Mouse (Mus musculus) neural tube, embryonic 14.5 days (tissue): Measurements from ENCODE around the gene Psmd14. TPM values are rescaled to one million over a fixed set of nuclear protein-coding genes. Genes with fewer than 3 reads are reported as not detected.

Experiments used
- ATAC-seq: fragments of 200-750 bp; cut with Nextera tagmentation; 2 replicates; pipeline ENCODE4 v1.8.0; 2017; ENCODE audit warnings: low read depth, mild to moderate bottlenecking, moderate TSS enrichment, moderate library complexity
- H3K27ac ChIP-seq: fragments of 300-500 bp; sonication (generic); 2 replicates; pipeline ENCODE4 v1.5.1; 2014; ENCODE audit warnings: low read depth, mild to moderate bottlenecking, control low read depth, low read length, moderate library complexity, mixed read lengths
- H3K27me3 ChIP-seq: fragments of 300-500 bp; sonication (generic); 2 replicates; pipeline ENCODE4 v1.6.1; 2014; ENCODE audit warnings: low read length; ENCODE audit not compliant: control insufficient read depth, insufficient read depth
- H3K36me3 ChIP-seq: fragments of 300-500 bp; sonication (generic); 2 replicates; pipeline ENCODE4 v1.6.1; 2014; ENCODE audit warnings: low read length, mixed read lengths; ENCODE audit not compliant: control insufficient read depth, insufficient read depth
- H3K4me1 ChIP-seq: fragments of 300-500 bp; sonication (generic); 2 replicates; pipeline ENCODE4 v1.6.1; 2014; ENCODE audit warnings: low read length; ENCODE audit not compliant: control insufficient read depth, insufficient read depth
- H3K4me2 ChIP-seq: fragments of 300-500 bp; sonication (generic); 2 replicates; pipeline ENCODE4 v1.6.1; 2014; ENCODE audit warnings: mild to moderate bottlenecking, low read depth, low read length, control low read depth
- H3K4me3 ChIP-seq: fragments of 300-500 bp; sonication (generic); 2 replicates; pipeline ENCODE4 v1.5.1; 2014; ENCODE audit warnings: low read depth, low read length, control low read depth, mixed read lengths
- H3K9ac ChIP-seq: fragments of 300-500 bp; sonication (generic); replicated peaks from 2 replicates; pipeline ENCODE4 v1.6.1; 2014; ENCODE audit warnings: low read depth, mild to moderate bottlenecking, control low read depth, low read length, mixed read lengths
- H3K9me3 ChIP-seq: fragments of 300-500 bp; sonication (generic); 2 replicates; pipeline ENCODE4 v1.6.1; 2016; ENCODE audit warnings: low read length; ENCODE audit not compliant: control insufficient read depth
- WGBS: fragments of 180-500 bp; shearing (Covaris S2); extraction: QIAGEN DNeasy Blood & Tissue Kit; methylation state at CpG from one replicate; pipeline ENCODE4 v1.1.7; 2014; 5-methylcytosine and 5-hydroxymethylcytosine counted together
- microRNA-seq: library from miRNA; unstranded; fragments of <30 nt; microRNA quantifications from one replicate; pipeline ENCODE4, GENCODE M21; 2016
- polyA plus RNA-seq: library from polyadenylated mRNA; unstranded; fragments of >200 nt; fragmentation: Nextera tagmentation; extraction: Ambion mirVana; gene quantifications from 2 replicates; pipeline ENCODE4 v1.2.1, GENCODE M21; 2014

The Psmd14 gene
- polyA plus RNA-seq, 1 experiment from 2014 or later, result 222 TPM

DNA sequence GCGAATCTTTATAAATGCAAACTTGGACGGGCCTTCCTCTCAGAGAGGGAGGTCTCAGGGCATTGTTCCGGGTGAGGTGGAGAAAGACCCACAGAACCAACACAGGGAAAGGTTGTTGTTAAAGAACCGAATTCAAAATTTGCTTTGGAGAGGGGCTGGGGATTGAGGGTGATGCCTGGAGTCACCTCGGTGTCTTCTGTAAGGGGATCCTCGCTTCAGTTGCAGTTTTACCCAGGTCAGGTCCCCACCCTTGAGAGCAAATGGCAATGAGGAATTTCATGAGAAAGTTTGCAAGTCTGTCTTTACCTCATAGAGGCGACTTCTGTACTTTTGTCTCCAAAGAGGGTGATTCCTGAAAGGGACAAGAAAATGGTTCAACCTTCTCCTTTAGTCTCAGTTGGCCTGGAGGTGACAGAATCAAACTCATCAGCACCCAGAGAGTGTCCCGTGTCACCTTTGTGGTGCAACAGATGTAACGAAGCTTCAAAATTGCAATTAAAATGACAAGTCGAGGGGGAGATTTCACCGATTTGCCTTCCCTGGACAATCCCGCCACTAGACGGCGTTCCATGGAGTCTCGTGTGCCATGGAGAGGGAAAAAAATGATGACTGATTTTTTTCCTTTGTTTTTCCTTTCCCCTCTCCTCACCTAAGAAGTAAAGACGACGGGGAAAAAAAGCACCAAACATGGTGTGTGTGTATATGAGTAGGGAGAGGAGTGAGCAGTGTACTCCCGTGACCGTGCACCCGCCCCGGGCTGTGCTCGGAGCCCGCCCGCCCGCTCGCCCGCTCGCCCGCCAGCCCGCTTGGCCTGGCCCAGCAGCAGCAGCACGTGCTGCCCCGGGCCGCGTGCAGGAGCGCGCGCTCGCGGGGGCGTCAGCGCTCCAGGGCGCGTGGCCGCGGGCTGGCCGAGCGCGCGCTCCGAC, 103.3 kb downstream of the Psmd14 start:
- 2% methylated on average over 33 of the region's 50 CpGs for WGBS
- Histone ChIP-seq H3K27me3 (peaks cover 34% of the 10 kb centered on the region), H3K4me3 (peak overlapping the region; percentile 42), H3K4me1 (peaks cover 7% of the 10 kb centered on the region), H3K4me2 (peak overlapping the region; percentile 83), H3K27ac (no peak overlapping the region), H3K36me3 (no peaks in the 10 kb centered on the region), H3K9me3 (no peaks in the 10 kb centered on the region), H3K9ac (peak overlapping the region; percentile 68)
- ATAC-seq, result peak; percentile 85

DNA sequence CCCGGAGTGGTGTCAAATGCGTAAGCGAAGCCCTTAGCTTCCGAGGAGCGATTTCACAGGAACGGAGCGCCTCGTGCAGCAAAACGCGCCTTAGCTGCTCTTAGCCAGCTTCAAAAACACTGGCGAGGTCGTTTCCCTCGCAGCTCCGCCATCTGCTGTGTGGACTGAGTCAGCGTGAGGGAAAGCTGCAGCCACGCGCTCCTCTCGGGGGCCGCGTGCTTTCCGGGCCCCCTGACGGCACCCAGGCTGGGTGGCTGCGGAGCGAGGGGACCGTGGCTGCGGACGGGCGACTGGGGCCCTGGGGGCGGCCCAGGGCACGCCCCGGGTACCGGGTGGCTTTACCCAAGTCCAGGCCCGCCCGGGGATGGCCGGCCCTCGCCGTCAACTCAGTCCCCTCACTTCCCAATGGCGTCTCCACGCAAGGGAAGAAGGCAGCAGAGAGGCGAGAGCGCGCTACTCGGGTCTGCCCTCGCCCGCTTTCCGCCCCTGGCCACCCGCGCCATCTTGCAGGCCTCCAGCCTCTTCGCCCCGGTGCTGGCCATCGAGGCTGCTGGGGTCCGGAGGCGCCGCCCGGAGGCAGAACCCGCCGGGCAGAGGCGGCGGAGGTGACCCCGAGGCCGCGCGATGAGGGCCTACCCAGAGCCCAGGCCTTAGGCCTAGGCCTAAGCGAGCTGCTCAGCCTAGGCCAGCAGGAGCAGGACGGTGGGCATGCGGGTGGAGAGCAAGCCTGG, 104.3 kb downstream of the Psmd14 start:
- Histone ChIP-seq H3K4me1 (peaks cover 7% of the 10 kb centered on the region), H3K36me3 (no peaks in the 10 kb centered on the region), H3K9me3 (no peaks in the 10 kb centered on the region), H3K27me3 (peaks cover 25% of the 10 kb centered on the region), H3K27ac (peak overlapping the region; percentile 77), H3K9ac (peak overlapping the region; percentile 68), H3K4me2 (peak overlapping the region; percentile 83), H3K4me3 (peak overlapping the region; percentile 42)
- peak; percentile 81 for ATAC-seq
- WGBS, result 3% methylated on average over 64 of the region's 66 CpGs

DNA sequence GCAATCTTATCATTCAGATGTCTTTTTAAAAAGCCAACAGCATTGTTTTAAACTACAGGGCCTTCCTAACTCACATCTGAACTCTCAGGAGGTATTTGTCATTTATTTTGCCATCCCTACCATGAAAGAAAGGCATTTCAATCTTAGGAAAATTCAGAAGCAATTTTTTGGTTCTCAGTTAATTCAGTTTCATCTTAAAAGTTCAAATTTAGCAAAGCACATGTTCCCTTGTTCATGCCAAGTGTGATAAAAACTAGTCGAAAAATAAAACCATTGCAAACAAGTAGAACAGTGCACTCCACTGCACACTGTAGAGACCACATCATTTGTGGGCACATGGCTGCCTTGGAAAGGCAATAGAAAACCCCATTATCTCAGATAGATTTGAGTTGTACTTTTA, 106.7 kb downstream of the Psmd14 start:
- Histone ChIP-seq H3K4me3 (no peak overlapping the region), H3K36me3 (no peaks in the 10 kb centered on the region), H3K9ac (no peak overlapping the region), H3K4me1 (0 out of 2 replicates have a peak, but pooled peaks cover 4% of the 10 kb centered on the region), H3K27ac (no peak overlapping the region), H3K9me3 (no peaks in the 10 kb centered on the region), H3K4me2 (no peak overlapping the region), H3K27me3 (peaks cover 8% of the 10 kb centered on the region)
- WGBS, result 73% methylated on average over 1 of the region's 1 CpGs
- ATAC-seq, result no peak

DNA sequence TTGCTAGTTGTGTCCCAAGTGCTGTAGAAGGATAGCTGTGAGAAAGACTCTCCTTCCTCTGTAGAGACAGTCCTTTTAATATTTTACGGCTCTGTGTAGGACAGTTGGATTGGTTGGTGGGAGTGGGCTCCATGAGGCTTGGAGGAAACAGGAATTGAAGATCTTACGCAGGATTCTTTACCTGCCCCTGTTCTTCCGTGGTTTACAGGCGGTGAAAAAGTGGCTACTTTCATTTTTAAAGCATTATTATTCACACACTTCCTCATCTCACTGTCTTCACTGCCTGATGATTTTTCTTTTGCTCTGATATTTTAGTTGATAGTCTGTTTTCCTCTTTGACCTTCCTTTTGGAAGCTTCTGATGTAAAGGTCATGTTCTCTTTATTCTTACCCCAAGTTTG, 108.7 kb downstream of the Psmd14 start:
- Histone ChIP-seq H3K27me3 (no peaks in the 10 kb centered on the region; the same call in 1 of the 2 replicates), H3K4me2 (no peak overlapping the region), H3K4me1 (0 out of 2 replicates have a peak, but pooled peaks cover 4% of the 10 kb centered on the region), H3K27ac (no peak overlapping the region), H3K36me3 (no peaks in the 10 kb centered on the region), H3K9me3 (no peaks in the 10 kb centered on the region), H3K9ac (no peak overlapping the region), H3K4me3 (no peak overlapping the region)
- 82% methylated on average over 4 of the region's 4 CpGs for WGBS
- no peak for ATAC-seq

DNA sequence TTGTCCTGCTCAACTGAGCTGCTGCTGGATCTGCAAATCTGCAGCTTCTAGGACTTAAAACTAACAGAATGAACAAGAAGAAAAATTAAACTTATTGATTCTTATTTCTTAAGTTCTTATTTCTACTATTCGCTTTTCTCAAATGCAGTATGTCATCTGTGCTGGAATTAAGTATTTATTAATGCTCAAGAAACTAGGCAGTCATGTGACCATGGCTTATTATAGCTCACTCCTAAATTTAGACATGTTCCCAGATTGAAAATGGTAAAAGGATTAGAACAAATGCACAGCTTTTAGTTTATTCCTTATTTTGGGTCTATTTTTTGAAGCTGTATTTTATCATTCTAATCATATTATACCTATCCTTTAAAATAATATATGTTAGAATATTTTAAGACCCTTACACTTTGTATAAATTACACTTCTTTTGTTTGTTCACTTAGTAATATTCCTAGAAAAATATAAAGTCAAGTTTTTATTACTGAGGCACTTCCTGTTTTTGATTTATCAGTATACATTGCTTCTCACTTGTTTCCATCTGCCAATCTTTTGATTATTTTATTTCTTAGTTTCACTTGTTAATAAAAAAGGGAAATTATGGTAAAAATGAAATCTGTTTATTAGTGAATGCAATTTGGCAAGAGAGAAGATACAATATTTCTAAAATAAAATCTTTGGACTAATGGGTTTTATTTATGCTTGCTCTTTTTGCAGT, 112.1 kb downstream of the Psmd14 start:
- H3K9me3 ChIP-seq, result no peaks in the 10 kb centered on the region
- no peak overlapping the region for H3K4me2 ChIP-seq
- H3K9ac ChIP-seq, result no peak overlapping the region
- H3K4me1 ChIP-seq, result no peaks in the 10 kb centered on the region
- H3K27ac ChIP-seq, result no peak overlapping the region
- ATAC-seq, result no peak
- H3K4me3 ChIP-seq, result no peak overlapping the region
- no peaks in the 10 kb centered on the region for H3K27me3 ChIP-seq
- no peaks in the 10 kb centered on the region for H3K36me3 ChIP-seq
- 82% methylated on average over 1 of the region's 1 CpGs for WGBS

DNA sequence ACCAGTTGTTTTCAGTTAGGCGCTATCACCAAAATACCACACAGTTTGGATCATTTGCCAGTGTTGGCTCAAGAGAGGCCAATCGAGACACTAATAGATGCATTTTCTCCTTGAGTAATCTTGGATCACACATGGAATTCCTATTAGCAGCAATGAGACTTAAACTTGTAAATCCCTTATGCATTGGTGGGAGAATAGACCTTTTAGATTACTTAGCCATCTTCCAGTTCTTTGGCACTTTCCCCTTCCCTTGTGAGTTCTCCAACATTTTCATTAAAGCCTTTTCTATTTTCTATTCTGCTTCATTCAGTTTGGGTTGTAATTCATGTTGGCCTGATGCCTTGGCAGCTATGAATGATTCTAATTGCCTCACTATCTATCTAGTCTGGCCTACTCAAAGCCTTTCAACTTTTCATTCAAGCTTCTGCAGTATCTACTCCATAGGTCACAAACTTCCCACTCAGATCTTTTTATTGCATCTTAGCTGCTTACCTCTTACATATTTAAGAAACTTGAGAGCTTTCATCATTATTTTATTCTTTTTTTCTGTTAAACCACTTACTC, 125.8 kb downstream of the Psmd14 start:
- no peak for ATAC-seq
- WGBS, result 76% methylated on average over 2 of the region's 2 CpGs
- Histone ChIP-seq H3K36me3 (no peaks in the 10 kb centered on the region), H3K9me3 (no peaks in the 10 kb centered on the region), H3K27ac (no peak overlapping the region), H3K27me3 (no peaks in the 10 kb centered on the region), H3K4me2 (no peak overlapping the region), H3K9ac (no peak overlapping the region), H3K4me1 (no peaks in the 10 kb centered on the region), H3K4me3 (no peak overlapping the region)

Small RNA genes within 50 kb of the gene (microRNA-seq; reads per million reads assigned to microRNA genes)
- not detected for gene Gm22403

Other genes with a start within 250 kb of the Psmd14 start
- gene Tank, start 133.1 kb upstream of the Psmd14 start, polyA plus RNA-seq, result 27.8 and 30.7 TPM in 2 replicates
- 0.16 and 0.19 TPM in 2 replicates for gene Tbr1, start 91.2 kb downstream of the Psmd14 start, polyA plus RNA-seq